Mouse (Mus musculus) kidney, embryonic 15.5 days (tissue): ENCODE measurements around the gene Inha. TPM values are rescaled to one million over a fixed set of nuclear protein-coding genes. Genes with fewer than 3 reads are reported as not detected.

Experiments
- ATAC-seq: fragments of 200-750 bp; cut with Nextera tagmentation; replicated peaks from 2 replicates; pipeline ENCODE4 v1.8.0; 2017; ENCODE audit warnings: moderate TSS enrichment; ENCODE audit not compliant: low FRiP score
- H3K27ac ChIP-seq: fragments of 300-500 bp; sonication (generic); 2 replicates; pipeline ENCODE4 v1.5.1; 2015; ENCODE audit warnings: mild to moderate bottlenecking, inconsistent platforms
- H3K27me3 ChIP-seq: fragments of 300-500 bp; sonication (generic); 2 replicates; pipeline ENCODE4 v1.6.1; 2015; ENCODE audit warnings: inconsistent platforms
- H3K36me3 ChIP-seq: fragments of 300-500 bp; sonication (generic); 2 replicates; pipeline ENCODE4 v1.6.1; 2015; ENCODE audit warnings: inconsistent platforms
- H3K4me1 ChIP-seq: fragments of 300-500 bp; sonication (generic); 2 replicates; pipeline ENCODE4 v1.6.1; 2015; ENCODE audit warnings: inconsistent platforms
- H3K4me2 ChIP-seq: fragments of 300-500 bp; sonication (generic); 2 replicates; pipeline ENCODE4 v1.6.1; 2015; ENCODE audit warnings: moderate library complexity, mild to moderate bottlenecking, inconsistent platforms
- H3K4me3 ChIP-seq: fragments of 300-500 bp; sonication (generic); replicated peaks from 2 replicates; pipeline ENCODE4 v1.5.1; 2015; ENCODE audit warnings: mild to moderate bottlenecking, inconsistent platforms
- H3K9ac ChIP-seq: fragments of 300-500 bp; sonication (generic); 2 replicates; pipeline ENCODE4 v1.6.1; 2015; ENCODE audit warnings: mild to moderate bottlenecking, inconsistent platforms
- H3K9me3 ChIP-seq: fragments of 300-500 bp; sonication (generic); replicated peaks from 2 replicates; pipeline ENCODE4 v1.6.1; 2016; ENCODE audit warnings: inconsistent platforms
- WGBS: fragments of 180-500 bp; shearing (Covaris S2); methylation state at CpG from one replicate; pipeline ENCODE4 v1.1.7; 2015; ENCODE audit warnings: mixed read lengths; 5-methylcytosine and 5-hydroxymethylcytosine counted together
- polyA plus RNA-seq: library from polyadenylated mRNA; unstranded; fragments of >200 nt; fragmentation: Nextera tagmentation; extraction: Ambion mirVana; gene quantifications from 2 replicates; pipeline ENCODE4 v1.2.1, GENCODE M21; 2015

Inha gene
- polyA plus RNA-seq, 1 experiment from 2014 or later: 11.2 TPM

DNA sequence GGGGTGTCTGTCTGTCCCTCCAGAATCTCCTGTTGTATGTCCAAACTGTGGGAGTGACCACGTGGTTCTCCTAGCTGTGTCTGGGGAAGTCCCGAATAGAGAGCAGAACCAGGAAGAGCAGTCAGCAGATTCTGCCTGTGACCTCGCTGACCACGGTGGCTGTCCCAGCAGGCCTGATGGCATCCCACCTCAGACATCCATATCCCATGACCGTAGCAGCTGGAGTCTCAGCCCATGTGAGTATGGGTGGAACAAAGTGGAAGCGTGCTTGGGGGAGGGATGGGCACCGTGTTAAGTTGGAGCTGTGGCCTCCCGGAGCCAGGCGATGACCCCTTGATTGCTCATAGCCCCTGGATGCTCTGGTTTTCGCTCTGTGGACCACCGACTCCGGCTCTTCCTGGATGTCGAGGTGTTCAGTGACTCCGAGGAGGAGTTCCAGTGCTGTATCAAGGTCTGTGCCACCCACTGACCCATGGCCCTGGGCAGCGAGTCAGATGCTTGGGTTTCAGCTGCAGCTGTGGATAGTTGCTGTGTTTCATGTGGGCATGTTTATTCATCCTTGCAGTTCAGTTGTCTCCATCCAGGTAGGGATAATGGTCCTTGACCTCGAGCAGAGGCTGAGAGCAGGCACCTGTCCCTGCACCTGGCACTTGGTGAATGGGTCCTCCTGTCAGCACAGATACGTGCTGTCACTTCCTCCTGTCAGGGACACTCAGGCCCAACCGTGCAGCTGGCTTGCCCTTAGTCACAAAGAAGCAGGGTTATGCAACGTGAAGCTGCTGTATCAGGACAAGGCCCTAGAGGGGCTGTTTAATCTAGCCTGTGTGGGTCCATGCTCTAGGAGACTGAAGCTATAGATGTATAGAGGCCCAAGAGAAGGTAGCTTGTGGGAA is 25.6 kb downstream of the Inha start:
- H3K36me3 ChIP-seq: peaks cover 71% of the 10 kb centered on the region
- ATAC-seq: peak; percentile 68
- peak overlapping the region; percentile 66 for H3K27ac ChIP-seq
- WGBS: 58% methylated on average over 19 of the region's 19 CpGs
- no peaks in the 10 kb centered on the region for H3K27me3 ChIP-seq
- H3K4me3 ChIP-seq: no peak overlapping the region
- no peak overlapping the region for H3K9ac ChIP-seq
- H3K4me2 ChIP-seq: no peak overlapping the region
- H3K9me3 ChIP-seq: no peaks in the 10 kb centered on the region
- H3K4me1 ChIP-seq: peaks cover 21% of the 10 kb centered on the region

DNA sequence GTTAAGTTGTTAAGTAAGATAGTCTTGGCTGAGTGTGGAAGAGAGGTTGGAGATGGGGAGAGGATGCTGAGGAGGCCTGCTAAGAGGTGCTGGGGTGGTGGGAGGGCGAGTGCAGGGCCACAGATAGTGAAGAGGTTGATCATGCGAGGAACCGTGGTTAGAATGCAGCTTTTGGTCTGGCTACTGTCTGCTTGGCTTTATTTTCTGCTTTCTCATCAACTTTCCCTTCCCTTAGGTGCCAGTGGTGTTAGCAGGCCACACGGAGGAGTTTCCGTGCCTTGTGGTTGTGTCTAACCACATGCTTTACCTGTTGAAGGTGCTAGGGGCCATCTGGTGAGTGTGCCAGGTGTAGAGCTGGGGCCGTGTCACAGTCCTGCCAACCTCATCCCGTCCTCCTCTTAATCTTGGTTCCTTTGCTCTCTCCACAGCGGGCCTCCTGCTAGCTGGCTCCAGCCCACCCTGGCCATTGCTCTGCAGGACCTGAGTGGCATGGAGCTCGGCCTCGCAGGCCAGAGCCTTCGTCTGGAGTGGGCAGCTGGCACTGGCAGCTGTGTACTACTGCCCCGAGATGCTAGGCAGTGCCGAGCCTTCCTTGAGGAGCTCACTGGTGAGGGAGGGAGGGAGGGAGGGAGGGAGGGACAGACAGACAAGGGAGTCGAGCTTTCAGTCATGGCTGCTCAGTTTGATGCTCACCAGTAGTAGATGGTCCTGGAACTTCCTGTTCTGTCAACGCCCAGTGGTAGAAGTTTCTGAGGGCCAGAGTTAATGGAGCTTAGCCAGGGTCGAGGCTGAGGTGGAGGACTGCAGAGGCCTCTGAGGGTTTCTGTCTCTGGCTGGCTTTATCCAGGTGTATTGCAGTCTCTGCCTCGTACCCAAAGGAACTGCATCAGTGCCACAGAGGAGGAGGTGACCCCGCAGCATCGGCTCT is 26.7 kb downstream of the Inha start:
- Histone ChIP-seq H3K9me3 (no peaks in the 10 kb centered on the region), H3K9ac (no peak overlapping the region), H3K36me3 (peaks cover 62% of the 10 kb centered on the region), H3K4me3 (no peak overlapping the region), H3K27me3 (no peaks in the 10 kb centered on the region), H3K27ac (peak overlapping the region; percentile 66), H3K4me1 (peaks cover 21% of the 10 kb centered on the region), H3K4me2 (no peak overlapping the region)
- 71% methylated on average over 19 of the region's 19 CpGs for WGBS
- peak; percentile 61 for ATAC-seq

DNA sequence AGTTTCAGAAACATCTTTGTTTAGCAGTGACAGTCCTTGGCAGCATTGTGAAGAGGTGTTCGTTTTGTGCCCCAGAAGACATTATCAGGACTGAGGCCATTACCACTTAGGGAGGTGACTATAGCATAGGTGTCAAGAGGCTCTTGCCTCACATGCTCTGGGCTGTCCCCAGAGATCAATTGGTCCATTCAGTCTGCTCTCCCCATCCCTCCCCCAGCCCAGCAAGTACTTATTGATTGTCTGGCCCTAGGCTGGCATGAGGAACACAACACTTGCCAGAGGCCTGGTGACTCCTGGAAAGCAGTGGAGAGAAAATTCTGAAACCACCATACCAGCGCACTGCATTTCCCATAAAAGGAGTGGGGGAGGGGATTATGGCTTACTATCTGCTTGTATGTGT is 30.7 kb downstream of the Inha start:
- peaks cover 43% of the 10 kb centered on the region for H3K36me3 ChIP-seq
- no peak overlapping the region for H3K9ac ChIP-seq
- H3K9me3 ChIP-seq: no peaks in the 10 kb centered on the region
- ATAC-seq: no peak
- H3K4me3 ChIP-seq: no peak overlapping the region
- WGBS: 60% methylated on average over 2 of the region's 2 CpGs
- no peaks in the 10 kb centered on the region for H3K27me3 ChIP-seq
- H3K4me1 ChIP-seq: peaks cover 19% of the 10 kb centered on the region
- no peak overlapping the region for H3K27ac ChIP-seq
- H3K4me2 ChIP-seq: no peak overlapping the region

DNA sequence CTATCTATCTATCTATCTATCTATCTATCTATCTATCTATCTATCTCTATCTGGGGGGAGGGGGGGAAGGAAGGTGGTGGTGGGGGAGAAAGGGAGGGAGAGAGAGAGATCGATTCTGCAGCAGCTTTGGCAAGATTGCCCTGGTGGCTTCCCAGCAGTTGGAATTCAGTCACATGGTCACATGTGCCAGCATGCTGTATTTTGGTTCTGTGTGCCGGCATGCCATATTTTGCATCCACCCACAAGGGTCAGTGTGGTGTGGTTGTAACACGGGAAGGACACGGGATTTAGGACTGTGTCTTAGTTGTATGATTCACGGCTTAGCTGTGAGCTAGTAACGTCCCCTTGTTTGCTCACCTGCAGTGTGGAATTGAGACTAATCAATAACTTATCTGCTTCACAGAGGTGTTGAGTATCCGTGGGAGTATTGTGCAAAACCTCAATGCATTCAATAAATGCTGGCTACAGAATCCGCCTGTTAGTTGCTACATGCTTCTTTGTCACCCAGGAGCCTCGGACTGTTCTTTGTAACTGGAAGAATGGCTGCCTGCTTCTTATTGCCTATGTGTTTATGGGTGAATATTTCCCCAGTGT is 31.8 kb downstream of the Inha start:
- ATAC-seq: no peak
- Histone ChIP-seq H3K4me2 (no peak overlapping the region), H3K27me3 (no peaks in the 10 kb centered on the region), H3K4me3 (no peak overlapping the region), H3K27ac (no peak overlapping the region), H3K9me3 (no peaks in the 10 kb centered on the region), H3K9ac (no peak overlapping the region), H3K4me1 (peaks cover 9% of the 10 kb centered on the region; the same call in 1 of the 2 replicates), H3K36me3 (peaks cover 32% of the 10 kb centered on the region)
- WGBS: 65% methylated on average over 9 of the region's 9 CpGs

DNA sequence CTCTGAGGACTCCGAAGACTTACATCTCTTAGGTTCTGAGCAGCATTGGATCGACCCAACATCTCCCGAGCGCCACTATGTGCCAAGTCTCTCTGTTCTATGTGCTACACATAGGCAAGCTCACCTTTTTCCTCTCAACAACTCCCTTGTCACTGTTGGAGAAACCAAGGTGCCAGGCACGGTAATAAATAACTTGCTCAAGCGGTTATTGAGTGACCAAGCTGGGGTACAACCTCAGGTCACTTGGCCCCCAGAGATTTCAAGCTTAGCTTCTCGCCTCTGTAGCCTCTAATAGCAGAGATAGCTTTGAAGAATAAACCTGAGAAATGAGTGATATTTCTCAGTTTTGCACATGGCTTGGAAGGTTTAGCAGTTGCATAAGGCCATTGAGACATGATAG is 34.6 kb downstream of the Inha start:
- Histone ChIP-seq H3K27me3 (no peaks in the 10 kb centered on the region), H3K27ac (no peak overlapping the region), H3K9me3 (no peaks in the 10 kb centered on the region), H3K9ac (no peak overlapping the region), H3K4me1 (peaks cover 14% of the 10 kb centered on the region), H3K36me3 (peaks cover 9% of the 10 kb centered on the region), H3K4me2 (no peak overlapping the region), H3K4me3 (no peak overlapping the region)
- ATAC-seq: no peak
- WGBS: 85% methylated on average over 7 of the region's 7 CpGs

DNA sequence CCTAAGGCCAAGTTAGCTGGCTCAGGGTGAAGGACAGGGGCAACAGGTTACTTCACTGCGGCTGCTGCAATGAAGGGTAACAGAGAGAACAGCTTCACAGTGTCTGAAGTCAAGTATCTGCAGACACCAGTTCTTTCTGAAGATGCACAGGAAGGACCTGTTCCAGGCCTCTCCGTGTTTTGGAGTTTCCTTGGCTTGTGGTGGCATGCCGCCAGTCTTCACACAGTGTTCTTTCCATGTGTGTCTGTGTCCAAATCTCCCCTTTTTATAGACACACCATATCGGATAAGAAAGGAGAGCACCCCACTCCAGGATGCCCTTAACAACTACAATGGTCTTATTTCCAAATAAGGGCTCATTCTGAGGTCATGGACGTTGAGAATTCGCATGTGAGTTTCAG is 37.5 kb downstream of the Inha start:
- Histone ChIP-seq H3K9me3 (no peaks in the 10 kb centered on the region), H3K4me3 (no peak overlapping the region), H3K27ac (no peak overlapping the region), H3K27me3 (0 out of 2 replicates have a peak, but pooled peaks cover 7% of the 10 kb centered on the region), H3K4me2 (no peak overlapping the region), H3K9ac (no peak overlapping the region), H3K36me3 (peaks cover 6% of the 10 kb centered on the region; the same call in 1 of the 2 replicates), H3K4me1 (peaks cover 27% of the 10 kb centered on the region)
- 88% methylated on average over 6 of the region's 6 CpGs for WGBS
- no peak for ATAC-seq

- H3K27me3 ChIP-seq: 0 out of 2 replicates have a peak, but pooled peaks cover 7% of the 10 kb centered on the region
- peaks cover 24% of the 10 kb centered on the region for H3K4me1 ChIP-seq
- H3K27ac ChIP-seq: peak within 1 kb of the TSS; percentile 88
- H3K4me3 ChIP-seq: peak within 1 kb of the TSS; percentile 79
- H3K36me3 ChIP-seq: peaks cover 22% of the 10 kb centered on the region
- under 1% methylated on average over 59 of the region's 64 CpGs for WGBS
- no peaks in the 10 kb centered on the region for H3K9me3 ChIP-seq
- peak within 1 kb of the TSS; percentile 88 for H3K9ac ChIP-seq
- peak; percentile 90 for ATAC-seq
- H3K4me2 ChIP-seq: peak within 1 kb of the TSS; percentile 86
Observed at GRCm38 (mm10) chr1:75545965-75546956, 39.4 kb downstream of the Inha start, which contains the start of gene Slc4a3. TSS of gene Slc4a3 (plus strand) at chr1:75546266.

GRCm38 (mm10) chr1:75547351-75547750 is 40.5 kb downstream of the Inha start:
- no peak for ATAC-seq
- no peaks in the 10 kb centered on the region for H3K9me3 ChIP-seq
- H3K27ac ChIP-seq: no peak overlapping the region
- peak overlapping the region; percentile 86 for H3K4me2 ChIP-seq
- WGBS: 96% methylated on average over 13 of the region's 13 CpGs
- peaks cover 22% of the 10 kb centered on the region for H3K4me1 ChIP-seq
- H3K27me3 ChIP-seq: 0 out of 2 replicates have a peak, but pooled peaks cover 7% of the 10 kb centered on the region
- H3K9ac ChIP-seq: no peak overlapping the region
- peaks cover 33% of the 10 kb centered on the region for H3K36me3 ChIP-seq
- H3K4me3 ChIP-seq: peak overlapping the region; percentile 79

DNA sequence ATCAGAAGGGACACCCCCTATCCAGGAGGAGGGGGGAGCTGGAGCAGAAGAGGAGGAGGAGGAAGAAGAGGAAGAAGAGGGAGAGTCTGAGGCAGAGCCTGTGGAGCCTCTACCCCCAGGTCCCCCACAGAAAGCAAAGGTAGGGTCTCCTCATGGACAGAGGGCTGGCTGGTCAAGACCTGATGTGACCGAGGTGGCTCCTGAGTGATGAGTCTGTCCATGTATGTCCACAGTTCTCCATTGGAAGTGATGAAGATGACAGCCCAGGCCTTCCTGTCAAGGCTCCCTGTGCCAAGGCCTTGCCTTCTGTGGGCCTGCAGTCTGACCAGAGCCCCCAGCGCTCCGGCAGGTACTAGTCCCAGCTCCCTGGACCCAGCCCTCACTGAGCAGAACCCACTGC is 41.2 kb downstream of the Inha start:
- peaks cover 22% of the 10 kb centered on the region for H3K4me1 ChIP-seq
- WGBS: 92% methylated on average over 3 of the region's 3 CpGs
- H3K4me3 ChIP-seq: no peak overlapping the region
- H3K27me3 ChIP-seq: 0 out of 2 replicates have a peak, but pooled peaks cover 7% of the 10 kb centered on the region
- ATAC-seq: no peak
- H3K9me3 ChIP-seq: no peaks in the 10 kb centered on the region
- H3K4me2 ChIP-seq: no peak overlapping the region
- H3K36me3 ChIP-seq: peaks cover 40% of the 10 kb centered on the region
- no peak overlapping the region for H3K9ac ChIP-seq
- H3K27ac ChIP-seq: no peak overlapping the region

GRCm38 (mm10) chr1:75548871-75549270 is 42.0 kb downstream of the Inha start:
- Histone ChIP-seq H3K4me1 (peaks cover 22% of the 10 kb centered on the region), H3K9ac (no peak overlapping the region), H3K27me3 (0 out of 2 replicates have a peak, but pooled peaks cover 7% of the 10 kb centered on the region), H3K4me2 (no peak overlapping the region), H3K4me3 (no peak overlapping the region), H3K27ac (no peak overlapping the region), H3K36me3 (peaks cover 48% of the 10 kb centered on the region), H3K9me3 (no peaks in the 10 kb centered on the region)
- ATAC-seq: no peak
- 88% methylated on average over 17 of the region's 17 CpGs for WGBS
